Mouse (Mus musculus): ENCODE measurements around the gene Fth1. TPM values are rescaled to one million over a fixed set of nuclear protein-coding genes. Genes with fewer than 3 reads are reported as not detected.
"Not testable (repeated sequence)": the region's sequence is repeated elsewhere in the genome, so short reads cannot be mapped to it uniquely, and the experiment has no call there.

Gene Fth1
- total and polyA plus RNA-seq, 3 experiments, result 3,718 to 39,639 (median 3,915) TPM

- DNase-seq, result no peak
Observed at GRCm38 (mm10) chr19:9960769-9961168, 19.6 kb upstream of the Fth1 start.

GRCm38 (mm10) chr19:9964205-9964916, 16.0 kb upstream of the Fth1 start:
- peak; percentile 31 for DNase-seq

GRCm38 (mm10) chr19:9966096-9966867, 14.1 kb upstream of the Fth1 start:
- DNase-seq, result no peak

- DNase-seq, result no peak
Observed at GRCm38 (mm10) chr19:9968081-9968787, 12.2 kb upstream of the Fth1 start.

- DNase-seq, result not testable (repeated sequence)
Observed at GRCm38 (mm10) chr19:9974853-9975252, 5.5 kb upstream of the Fth1 start.

GRCm38 (mm10) chr19:9977085-9977484, 3.3 kb upstream of the Fth1 start:
- DNase-seq, result no peak

GRCm38 (mm10) chr19:9978431-9978951, 1.9 kb upstream of the Fth1 start:
- DNase-seq, result peak; percentile 87

GRCm38 (mm10) chr19:9979156-9979555, 1.2 kb upstream of the Fth1 start:
- DNase-seq, result no peak

- DNase-seq, result peak; percentile 25
Observed at GRCm38 (mm10) chr19:9981621-9982020, 1.2 kb downstream of the Fth1 start.

- peak; percentile 97 for DNase-seq
Observed at GRCm38 (mm10) chr19:9982151-9982851, 1.9 kb downstream of the Fth1 start.

- peak; percentile 87 for DNase-seq
Observed at GRCm38 (mm10) chr19:9982852-9983542, 2.6 kb downstream of the Fth1 start.

GRCm38 (mm10) chr19:9984111-9985055, 4.0 kb downstream of the Fth1 start:
- DNase-seq, result no peak

GRCm38 (mm10) chr19:9985190-9985899, 4.9 kb downstream of the Fth1 start:
- no peak for DNase-seq

- DNase-seq, result no peak
Observed at GRCm38 (mm10) chr19:9985900-9986421, 5.6 kb downstream of the Fth1 start.

- no peak for DNase-seq
Observed at GRCm38 (mm10) chr19:9987192-9987591, 6.8 kb downstream of the Fth1 start.

GRCm38 (mm10) chr19:9987593-9987992, 7.2 kb downstream of the Fth1 start:
- no peak for DNase-seq

GRCm38 (mm10) chr19:9989171-9989883, 8.9 kb downstream of the Fth1 start:
- peak; percentile 44 for DNase-seq

GRCm38 (mm10) chr19:9989884-9990256, 9.5 kb downstream of the Fth1 start:
- no peak for DNase-seq

Measured in adrenal gland, adult 2 months (tissue).